Mouse (Mus musculus): ENCODE data around the gene Klk8.

DNA sequence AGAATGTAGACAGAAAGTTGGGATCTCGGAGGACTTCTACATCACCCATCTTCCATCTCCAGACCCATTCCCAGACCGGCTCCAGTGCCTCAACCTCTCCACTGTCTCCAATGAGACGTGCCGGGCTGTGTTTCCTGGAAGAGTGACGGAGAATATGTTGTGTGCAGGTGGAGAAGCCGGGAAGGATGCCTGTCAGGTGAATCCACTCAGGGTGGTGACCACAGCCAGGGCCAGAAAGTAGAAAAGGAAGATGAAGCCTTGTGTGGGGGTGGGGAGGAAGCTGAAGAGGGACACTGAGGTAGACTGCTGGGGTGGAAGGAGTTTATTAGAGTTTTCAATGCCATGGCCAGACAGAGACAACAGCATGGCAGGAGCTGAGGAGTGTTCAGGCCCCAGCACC is 25.5 kb upstream of the Klk8 start:
- no peak for TF ChIP-seq CTCF (IDR thresholded peaks at IDR 0.05; ENCODE audit: insufficient read depth, low read depth, low read length)
- TF ChIP-seq POLR2A (IDR thresholded peaks at IDR 0.05; ENCODE audit: insufficient read depth, low read depth, low read length): no peak
